Mouse (Mus musculus): Measurements from ENCODE around the gene Ubqln1. TPM values are rescaled to one million over a fixed set of nuclear protein-coding genes. Genes with fewer than 3 reads are reported as not detected.
"Not testable (repeated sequence)": the region's sequence is repeated elsewhere in the genome, so short reads cannot be mapped to it uniquely, and the experiment has no call there.

The Ubqln1 gene
- total RNA-seq, 2 experiments from 2014 or later = 66.4 to 70.1 TPM

DNA sequence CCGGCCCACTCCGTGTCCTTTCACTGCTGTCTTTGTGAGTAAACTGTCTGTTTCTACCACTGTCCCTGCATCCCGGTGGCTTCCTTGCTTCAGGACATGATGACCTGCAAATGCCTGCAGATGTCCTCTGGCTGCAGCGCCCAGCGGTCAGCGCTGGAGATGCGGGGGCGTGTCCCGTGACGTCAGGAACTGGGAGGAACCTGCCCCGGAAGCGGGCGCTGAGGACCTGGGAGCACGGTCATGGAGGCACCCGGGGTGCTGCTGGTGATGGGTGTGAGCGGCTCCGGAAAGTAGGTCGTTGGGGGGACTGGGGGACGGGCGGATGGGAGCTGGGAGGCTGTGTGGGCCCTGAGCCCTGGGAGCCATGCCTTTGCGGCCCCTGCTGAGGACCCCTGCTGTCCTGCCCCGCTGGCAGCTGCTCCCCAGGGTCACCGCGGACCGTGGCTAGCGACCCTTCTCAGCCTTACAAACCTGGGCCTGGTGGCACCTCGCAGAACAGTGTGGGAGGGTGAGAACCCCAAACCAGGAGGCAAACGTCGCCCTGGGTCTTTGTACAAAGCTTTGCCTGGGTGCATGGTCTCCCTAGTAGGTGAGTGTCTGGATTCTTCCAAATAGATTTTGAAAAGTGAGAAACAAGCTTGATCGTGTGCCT lies 57.9 kb downstream of the Ubqln1 start, which contains the start of gene Idnk:
Gene Idnk (plus strand): TSS at position 203 of the 652 bp plus-strand sequence.
- DNase-seq (ENCODE audit: low spot score in 2 of 2) = peak; percentile 81 to 91

DNA sequence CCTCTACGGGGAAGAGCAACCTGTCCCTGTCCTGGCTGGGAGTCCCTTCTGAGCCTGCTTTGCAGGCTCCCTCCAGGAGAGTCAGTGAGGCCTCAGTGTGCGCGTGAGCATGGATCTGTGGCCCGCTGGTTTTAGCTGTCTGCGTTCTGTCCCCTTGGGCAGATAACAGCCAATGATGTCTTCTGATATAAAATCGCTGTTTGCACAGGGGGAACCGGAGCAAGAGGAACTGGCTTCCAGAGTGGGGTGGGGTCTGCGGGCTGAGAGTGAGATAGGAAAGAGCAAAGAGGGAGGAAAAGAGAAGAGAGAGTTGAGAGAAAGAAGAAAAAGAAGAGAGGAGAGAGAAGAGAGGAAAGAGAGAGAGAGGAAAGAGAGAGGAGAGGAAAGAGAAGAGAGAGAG lies 58.4 kb downstream of the Ubqln1 start:
- no peak for DNase-seq (ENCODE audit: low spot score in 2 of 2)

DNA sequence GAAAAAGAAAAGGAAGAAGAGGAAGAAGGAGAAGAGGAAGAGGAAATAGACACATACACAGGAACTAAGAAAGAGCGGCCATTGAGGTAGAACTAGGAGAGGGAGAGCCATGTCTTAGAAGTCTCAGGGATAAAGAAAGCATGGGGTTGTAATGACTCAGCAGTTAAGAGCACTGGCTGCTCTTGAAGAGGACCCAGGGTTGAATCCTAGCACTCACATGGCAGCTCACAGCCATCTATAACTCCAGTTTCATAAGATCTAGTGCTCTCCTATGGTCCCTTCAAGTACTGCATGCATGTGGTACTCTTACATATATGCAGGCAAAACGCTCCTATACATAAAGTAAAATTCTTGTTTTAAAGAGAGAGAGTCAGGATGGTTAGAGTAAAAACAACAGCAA lies 59.4 kb downstream of the Ubqln1 start:
- DNase-seq (ENCODE audit: low spot score in 2 of 2) = no peak

DNA sequence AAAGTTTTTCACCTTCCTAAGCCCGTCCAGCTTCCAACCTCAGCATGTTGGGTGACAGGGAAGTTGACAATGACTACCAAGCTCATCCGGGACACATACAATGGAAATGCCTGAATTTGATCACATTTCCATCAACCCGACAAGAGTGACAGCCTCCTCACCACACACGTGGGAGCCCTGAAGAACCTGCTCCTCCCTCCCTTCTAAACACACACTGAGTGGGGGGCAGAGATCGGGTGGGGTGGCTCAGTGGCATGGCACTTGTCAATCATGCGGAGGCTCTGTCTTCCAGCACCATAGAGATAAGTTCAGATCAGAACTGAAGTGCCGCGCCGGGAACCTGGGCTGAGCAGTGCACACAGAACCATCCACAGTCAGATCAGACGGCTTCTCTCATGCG lies 65.0 kb downstream of the Ubqln1 start:
- DNase-seq (ENCODE audit: low spot score in 2 of 2) = no peak

DNA sequence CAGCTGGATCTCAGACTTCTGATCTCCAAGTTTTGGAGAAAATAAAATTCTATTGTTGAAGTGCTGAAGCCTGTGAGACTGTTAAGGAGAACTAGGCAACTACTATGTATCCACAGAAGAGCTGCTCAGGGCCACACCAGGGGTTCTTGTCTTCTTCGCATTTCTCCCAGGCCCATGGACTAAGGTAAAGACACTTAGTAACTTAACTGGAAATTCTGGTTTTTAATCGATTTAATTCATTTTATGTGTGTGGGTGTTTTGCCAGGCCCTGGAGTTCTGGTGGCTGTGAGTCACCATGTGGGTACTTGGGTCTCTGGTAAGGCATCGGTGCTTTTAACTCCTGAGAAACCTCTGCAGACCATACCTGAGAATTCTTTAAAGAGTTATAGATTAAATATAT lies 65.8 kb downstream of the Ubqln1 start:
- no peak for DNase-seq (ENCODE audit: low spot score in 2 of 2)

DNA sequence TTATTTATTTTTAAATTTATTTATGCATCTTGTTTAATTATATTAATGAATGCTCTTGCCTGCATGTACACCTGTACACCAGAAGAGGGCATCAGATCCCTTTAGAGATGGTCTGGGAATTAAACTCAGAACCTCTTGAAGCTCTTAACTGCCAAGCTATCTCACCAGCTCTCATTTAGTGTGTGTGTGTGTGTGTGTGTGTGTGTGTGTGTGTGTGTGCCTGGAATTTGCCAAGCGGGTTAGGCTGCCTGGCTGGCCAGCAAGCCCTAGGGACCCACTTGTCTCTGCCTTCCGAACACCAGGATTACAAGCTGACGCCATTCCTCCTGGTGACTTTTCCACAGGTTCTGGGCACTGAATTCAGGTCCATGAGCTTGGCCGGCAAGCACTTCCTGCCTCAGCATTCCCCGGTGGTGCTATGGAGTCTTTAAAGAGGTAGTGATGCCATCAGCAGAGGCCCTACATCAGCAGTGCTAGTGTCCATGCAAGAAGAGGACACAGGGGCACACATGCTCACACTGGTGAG lies 66.4 kb downstream of the Ubqln1 start:
- DNase-seq (ENCODE audit: low spot score in 2 of 2) = no peak

DNA sequence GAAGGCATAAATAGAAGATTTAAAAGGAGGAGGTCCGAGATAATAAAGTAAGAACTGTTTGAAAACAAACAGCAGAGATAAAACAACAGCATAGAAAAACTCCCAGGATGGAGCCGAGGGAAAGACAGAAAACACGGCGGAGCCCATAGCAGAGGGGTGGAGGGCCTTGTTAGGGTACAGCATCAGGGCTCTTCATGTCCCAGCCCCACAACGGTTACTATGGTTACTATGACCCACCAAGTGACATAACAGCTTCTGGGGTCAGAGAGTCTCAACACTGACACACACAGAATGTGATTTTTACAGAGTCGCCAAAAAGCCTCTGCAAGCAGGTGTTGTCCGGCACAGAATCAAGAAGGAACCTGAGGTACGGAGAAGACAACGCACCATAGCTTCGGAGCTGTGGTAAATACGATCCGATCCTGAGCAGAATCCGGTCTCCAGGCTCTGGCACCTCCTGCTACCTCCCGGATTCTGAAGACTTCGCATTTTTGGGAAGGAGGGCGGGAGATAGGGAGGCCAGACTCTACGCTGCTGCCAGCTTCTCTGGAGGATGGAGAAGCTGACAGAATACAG lies 67.1 kb downstream of the Ubqln1 start:
- DNase-seq (ENCODE audit: low spot score in 2 of 2) = peak in 1 of 2 experiments; percentile 36

DNA sequence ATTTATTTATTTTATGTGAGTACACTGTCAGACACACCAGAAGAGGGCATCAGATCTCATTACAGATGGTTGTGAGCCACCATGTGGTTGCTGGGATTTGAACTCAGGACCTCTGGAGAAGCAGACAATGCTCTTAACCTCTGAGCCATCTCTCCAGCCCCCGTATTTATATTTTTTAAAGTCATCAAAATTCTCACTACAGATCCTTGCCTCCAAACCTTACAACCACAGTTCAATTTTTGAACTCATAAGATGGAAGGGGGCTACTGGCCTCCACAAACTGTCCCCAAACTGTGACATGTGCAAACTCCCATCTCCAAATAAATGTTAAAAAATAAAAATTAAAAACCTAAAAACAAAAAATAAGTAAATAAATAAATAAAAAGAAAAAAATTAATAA lies 67.7 kb downstream of the Ubqln1 start:
- DNase-seq (ENCODE audit: low spot score in 2 of 2) = no peak

DNA sequence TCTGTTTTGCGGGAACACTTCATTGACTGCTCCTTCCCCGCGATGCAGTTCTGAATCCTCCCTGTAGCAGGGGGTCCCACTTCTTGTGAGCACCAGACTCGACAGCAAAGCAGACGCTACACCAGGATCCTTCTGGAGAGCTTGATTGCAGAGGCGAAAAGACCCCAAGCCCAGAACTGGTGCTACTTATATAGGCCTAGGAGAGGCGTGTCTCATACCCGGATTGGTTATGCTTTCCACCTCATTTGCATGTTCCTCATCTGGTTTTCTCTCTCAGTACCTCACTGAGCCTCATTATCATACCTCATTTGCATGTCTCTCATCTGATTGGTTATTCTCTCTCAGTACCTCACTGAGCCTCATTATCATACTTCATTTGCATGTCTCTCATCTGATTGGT lies 68.8 kb downstream of the Ubqln1 start:
- not testable (repeated sequence) for DNase-seq (ENCODE audit: low spot score in 2 of 2)

DNA sequence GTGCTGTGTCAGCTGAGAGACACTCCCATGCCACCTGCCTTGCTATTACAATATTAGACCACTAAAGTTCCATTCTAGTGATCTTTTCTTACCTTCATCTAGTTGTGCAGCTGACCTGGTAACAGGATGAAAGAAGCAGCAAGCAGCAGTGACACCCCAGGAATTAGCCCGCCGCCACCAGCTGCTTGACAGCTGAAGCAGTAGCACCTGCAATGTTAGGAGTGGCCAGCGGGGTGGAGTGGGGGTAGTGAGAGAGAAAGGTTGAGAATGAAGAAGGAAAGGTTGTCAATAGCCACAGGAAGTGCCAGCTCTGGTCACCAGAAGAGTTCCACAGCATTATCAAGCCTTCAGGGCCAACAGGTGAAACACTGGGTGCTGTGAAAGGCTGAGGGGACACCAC lies 83.8 kb downstream of the Ubqln1 start:
- DNase-seq (ENCODE audit: low spot score in 2 of 2) = no peak

DNA sequence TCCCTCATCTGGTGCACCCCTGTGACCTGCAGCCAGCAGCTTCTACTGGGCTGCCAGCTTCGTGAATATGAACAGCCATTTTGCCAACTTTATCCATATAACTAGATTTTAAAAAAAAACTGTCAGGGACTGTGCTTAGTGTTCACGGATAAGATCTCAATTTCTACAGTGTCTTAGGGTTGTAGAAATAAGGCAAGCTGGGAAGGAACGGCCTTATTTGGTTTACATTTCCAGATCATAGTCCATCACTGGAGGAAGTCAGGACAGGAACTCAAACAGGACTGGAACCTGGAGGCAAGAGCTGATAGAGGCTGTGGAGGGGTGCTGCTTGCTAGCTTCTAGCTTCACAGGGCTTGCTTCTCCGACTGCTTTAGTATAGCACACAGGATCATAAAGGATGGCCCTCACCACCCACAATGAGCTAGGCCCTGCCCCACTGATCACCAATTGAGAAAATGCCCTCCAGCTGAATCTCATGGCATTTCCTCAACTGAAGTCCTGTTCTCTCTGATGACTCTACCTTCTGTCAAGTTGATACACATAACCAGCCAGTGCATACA lies 85.7 kb downstream of the Ubqln1 start:
- no peak for DNase-seq (ENCODE audit: low spot score in 2 of 2)

DNA sequence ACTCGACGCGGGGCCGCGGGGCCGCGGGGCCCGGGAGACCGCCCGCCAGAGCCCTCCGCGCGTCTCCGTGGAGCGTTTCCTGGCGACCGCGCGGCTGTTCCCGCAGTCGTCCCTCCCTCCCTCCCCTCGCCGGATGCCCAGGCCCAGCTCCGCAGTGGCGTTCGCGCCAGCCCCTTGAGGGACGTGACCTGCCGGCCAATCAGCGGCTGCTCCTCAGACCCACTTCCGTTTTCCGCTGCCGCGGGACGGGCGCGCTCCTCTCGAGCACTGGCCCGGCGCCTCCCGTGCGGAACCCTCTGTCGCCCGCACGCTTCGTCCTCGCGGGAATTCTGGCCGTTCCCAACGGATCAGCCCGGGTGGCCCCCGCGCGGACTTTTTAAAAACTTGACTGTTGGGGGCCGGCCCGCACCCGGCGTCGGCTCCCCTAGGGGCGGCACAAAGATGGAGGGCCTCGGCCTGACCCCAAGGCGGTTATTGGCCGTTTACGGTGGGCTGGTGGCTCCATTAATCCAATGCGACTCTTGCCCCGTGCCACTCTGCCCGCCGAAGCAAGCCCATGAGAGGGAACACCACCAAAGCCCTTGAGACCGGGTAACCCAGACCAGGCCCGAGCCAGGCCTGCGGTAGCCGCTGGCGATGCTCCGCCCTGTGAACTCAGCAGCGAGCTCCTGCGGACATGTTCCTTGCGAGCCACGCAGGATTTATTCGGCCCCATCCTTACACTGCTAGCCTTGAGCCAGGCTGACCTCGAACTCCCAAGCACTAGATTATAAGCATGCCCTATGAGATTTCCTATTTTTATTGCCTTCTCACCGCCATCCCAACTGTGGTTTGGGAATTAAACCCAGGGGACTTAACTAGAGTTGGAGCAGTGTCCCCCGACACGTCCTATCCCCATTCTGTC lies 86.4 kb downstream of the Ubqln1 start:
- DNase-seq (ENCODE audit: low spot score in 2 of 2) = peak; percentile 97 to 98

DNA sequence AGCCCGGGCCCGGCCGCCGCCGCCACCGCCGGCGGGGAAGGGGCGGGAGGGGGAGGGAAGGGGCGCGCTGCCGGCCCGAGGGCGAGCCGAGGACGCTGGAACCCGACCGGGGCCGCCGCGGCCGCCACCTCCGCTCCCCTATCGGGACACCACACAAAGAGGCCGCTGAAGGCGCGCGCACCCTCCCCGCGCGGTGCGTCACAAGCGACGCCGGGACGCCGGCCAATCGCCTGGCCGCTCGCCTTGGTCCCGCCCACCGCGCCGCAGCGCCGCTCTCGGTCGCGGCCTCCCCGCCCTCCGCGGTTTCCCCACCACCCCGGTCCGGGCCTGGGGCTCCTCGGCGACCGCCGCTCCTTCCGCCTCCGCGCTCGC lies 87.1 kb downstream of the Ubqln1 start, which contains the start of gene Hnrnpa0:
Gene Hnrnpa0 (minus strand): TSS at position 161 of the 372 bp plus-strand sequence.
- DNase-seq (ENCODE audit: low spot score in 2 of 2) = peak; percentile 97 to 98

DNA sequence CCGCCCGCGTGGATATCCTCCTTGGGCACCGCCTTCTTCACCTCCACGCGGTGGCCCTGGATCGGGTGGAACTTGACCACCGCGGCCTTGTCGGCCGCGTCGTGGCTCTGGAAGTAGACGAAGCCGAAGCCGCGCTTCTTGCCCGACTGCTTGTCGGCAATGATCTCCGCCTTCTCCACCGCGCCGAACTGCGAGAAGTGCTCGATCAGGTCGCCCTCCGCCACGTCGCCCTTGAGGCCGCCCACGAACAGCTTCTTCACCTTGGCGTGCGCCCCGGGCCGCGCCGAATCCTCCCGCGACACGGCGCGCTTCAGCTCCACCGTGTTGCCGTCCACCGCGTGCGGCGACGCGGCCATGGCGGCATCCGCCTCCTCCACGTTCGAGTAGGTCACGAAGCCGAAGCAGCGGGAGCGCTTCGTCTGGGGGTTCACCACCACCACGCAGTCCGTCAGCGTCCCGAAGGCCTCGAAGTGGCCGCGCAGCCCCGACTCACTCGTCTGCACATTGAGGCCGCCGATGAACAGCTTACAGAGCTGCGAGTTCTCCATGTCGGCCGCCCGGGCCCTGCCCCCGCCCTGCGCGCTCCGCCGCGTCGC lies 87.6 kb downstream of the Ubqln1 start:
- DNase-seq (ENCODE audit: low spot score in 2 of 2) = peak; percentile 40 to 72

DNA sequence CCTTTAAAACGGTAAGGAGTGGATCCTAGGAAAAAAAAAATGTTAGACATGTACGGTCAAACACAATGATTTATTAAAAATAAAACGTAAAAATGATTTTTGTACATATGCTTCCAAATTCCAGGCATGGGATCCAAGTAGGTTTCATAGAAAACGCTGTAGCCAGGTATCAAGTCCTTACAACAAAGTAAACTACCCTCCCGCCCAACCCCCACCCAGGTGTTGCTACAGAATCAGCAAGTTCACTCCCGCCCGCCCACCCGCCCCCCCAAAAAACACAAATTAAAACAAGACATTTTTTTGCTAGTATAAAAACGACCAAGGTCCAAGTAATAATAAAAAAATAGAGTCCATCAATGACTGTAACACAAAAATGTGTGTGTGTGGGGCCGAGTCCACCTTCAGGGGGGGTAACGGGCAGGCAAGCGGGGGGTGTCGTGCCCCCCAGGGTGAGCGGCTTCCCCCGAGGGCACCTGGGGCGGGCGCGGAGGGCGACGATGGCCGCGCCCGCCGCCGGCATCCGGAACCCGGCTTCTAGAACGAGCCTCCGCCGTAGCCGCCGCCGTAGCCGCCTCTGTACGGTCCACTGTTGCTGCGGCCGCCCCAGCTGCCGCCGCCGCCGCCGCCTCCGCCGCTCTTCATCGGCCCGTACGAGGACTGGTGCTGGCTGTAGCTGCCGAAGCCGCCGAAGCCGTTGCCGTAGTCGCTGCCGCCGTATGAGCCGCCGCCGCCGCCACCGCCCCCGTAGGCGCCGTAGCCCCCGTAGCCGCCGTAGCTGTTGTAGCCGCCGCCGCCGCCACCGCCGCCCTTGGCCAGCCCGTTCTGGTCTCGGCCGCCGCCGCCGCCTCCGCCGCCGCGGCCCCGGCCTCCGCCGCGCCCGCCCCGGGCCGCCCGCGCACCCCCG lies 88.3 kb downstream of the Ubqln1 start:
- DNase-seq (ENCODE audit: low spot score in 2 of 2) = no peak

Other genes with a start within 250 kb of the Ubqln1 start
- gene Klhl3, start 102.1 kb downstream of the Ubqln1 start, total RNA-seq (2021) = 1 to 10 TPM; 2.9 to 3.7 TPM
- gene Hnrnpa0, start 87.1 kb downstream of the Ubqln1 start, total RNA-seq (2021) = 100 to 1,000 TPM; 134 TPM
- 10 to 100 TPM; 10.8 to 13.9 TPM for gene Idnk, start 58.0 kb downstream of the Ubqln1 start, total RNA-seq (2021)
- gene Gkap1, start 60.0 kb upstream of the Ubqln1 start, total RNA-seq (2021) = 10 to 100 TPM; 35.1 to 40.8 TPM
- gene Kif27, start 143.5 kb upstream of the Ubqln1 start, total RNA-seq (2021) = 1 to 10 TPM in 1 of 2 experiments, under 1 TPM in 1; 0.81 to 1.0 TPM
- 10 to 100 TPM; 15.1 to 16.9 TPM for gene 2210016F16Rik, start 169.6 kb upstream of the Ubqln1 start, total RNA-seq (2021)
- gene Rmi1, start 186.6 kb upstream of the Ubqln1 start, total RNA-seq (2021) = 10 to 100 TPM; 12.6 to 13.1 TPM
- gene Hnrnpk, start 187.7 kb upstream of the Ubqln1 start, total RNA-seq (2021) = 100 to 1,000 TPM; 661 to 709 TPM

Measured in gastrocnemius, postnatal 4 days (tissue).